Mouse (Mus musculus) cerebellum, adult 11-12 months (tissue): ENCODE data around the gene Sos2.
A peak's percentile ranks its signal among the peaks of the same experiment; 100 is the strongest.
"Not testable (repeated sequence)": the region's sequence is repeated elsewhere in the genome, so short reads cannot be mapped to it uniquely, and the experiment has no call there.

Experiments
- DNase-seq: peaks from one replicate; pipeline ENCODE4 v3.0.0; 2022

Sos2 gene

GRCm38 (mm10) chr12:69568266-69568665 lies 113.4 kb downstream of the Sos2 start:
- no peak for DNase-seq

- not testable (repeated sequence) for DNase-seq
These were observed 120.6 kb downstream of the Sos2 start for GRCm38 (mm10) chr12:69561006-69561405.

GRCm38 (mm10) chr12:69556221-69556861 lies 125.3 kb downstream of the Sos2 start:
- DNase-seq = no peak

- no peak for DNase-seq
These were observed 136.0 kb downstream of the Sos2 start for GRCm38 (mm10) chr12:69545456-69546178.

GRCm38 (mm10) chr12:69544994-69545393 lies 136.7 kb downstream of the Sos2 start:
- no peak for DNase-seq

- DNase-seq = no peak
These were observed 137.1 kb downstream of the Sos2 start for GRCm38 (mm10) chr12:69544562-69544961.

GRCm38 (mm10) chr12:69542376-69542775 lies 139.3 kb downstream of the Sos2 start:
- DNase-seq = no peak

- DNase-seq = no peak
These were observed 140.0 kb downstream of the Sos2 start for GRCm38 (mm10) chr12:69541663-69542062.

- no peak for DNase-seq
These were observed 142.3 kb downstream of the Sos2 start for GRCm38 (mm10) chr12:69539353-69539752.

GRCm38 (mm10) chr12:69538362-69538950 lies 143.2 kb downstream of the Sos2 start:
- no peak for DNase-seq

GRCm38 (mm10) chr12:69537675-69538361 lies 143.8 kb downstream of the Sos2 start:
- DNase-seq = no peak

- peak; percentile 71 for DNase-seq
These were observed 144.4 kb downstream of the Sos2 start for GRCm38 (mm10) chr12:69537243-69537674.

- DNase-seq = peak; percentile 58
These were observed 144.9 kb downstream of the Sos2 start for GRCm38 (mm10) chr12:69536616-69537242.
